Mouse (Mus musculus) thymus, postnatal 36 days (tissue): Measurements from ENCODE around the gene F13a1.

Experiments
- DNase-seq, 2 experiments: peaks; one replicate each; pipeline ENCODE4 v3.0.0; 2022; ENCODE audit warnings: mixed read lengths in 2 of 2

F13a1 gene

DNA sequence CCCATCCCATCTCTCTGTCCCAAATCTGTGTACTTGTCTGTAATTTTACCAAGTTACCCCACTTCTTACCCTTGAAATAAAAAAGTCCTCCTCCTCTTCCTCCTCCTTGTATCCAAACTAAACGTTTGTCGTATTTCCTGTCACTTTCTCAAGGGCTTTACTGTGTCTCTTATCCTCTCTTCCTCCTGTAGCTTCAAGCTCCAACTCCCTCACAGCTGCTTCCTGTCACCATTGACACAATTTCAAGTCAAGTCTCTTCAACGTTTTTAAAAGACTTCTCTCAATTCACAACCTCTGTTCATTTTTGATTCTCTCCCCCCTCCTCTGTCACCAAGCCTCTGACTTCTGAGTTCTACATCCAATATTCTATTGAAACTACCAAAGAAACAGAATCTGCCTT lies at the start of gene F13a1:
TSS of gene F13a1 (minus strand) at position 119 of the 400 bp plus-strand sequence.
- peak in 1 of 2 experiments; percentile 41 for DNase-seq

DNA sequence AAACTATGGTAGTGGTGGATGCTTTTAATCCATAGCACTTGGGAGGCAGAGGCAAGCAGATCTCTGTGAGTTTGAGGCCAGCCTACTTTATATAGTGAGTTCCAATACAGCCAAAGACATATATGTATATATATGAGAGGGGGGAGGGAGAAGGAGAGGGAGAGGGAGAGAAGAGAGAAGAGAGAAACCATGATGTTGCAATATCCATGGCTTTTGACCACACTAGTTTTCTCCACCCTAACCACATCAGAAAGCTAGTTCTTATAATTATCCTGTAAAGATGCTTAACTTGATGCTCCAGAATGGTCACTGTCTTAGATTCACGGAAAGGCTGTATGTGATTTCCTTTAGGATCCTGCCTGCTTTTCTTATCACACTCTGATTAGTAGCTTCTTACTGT lies 41.6 kb upstream of the F13a1 start:
- no peak for DNase-seq

GRCm38 (mm10) chr13:37089104-37089503 lies 39.1 kb upstream of the F13a1 start:
- DNase-seq: no peak

GRCm38 (mm10) chr13:37081506-37082241 lies 31.6 kb upstream of the F13a1 start:
- no peak for DNase-seq

- no peak for DNase-seq
These were observed 21.3 kb upstream of the F13a1 start for GRCm38 (mm10) chr13:37071390-37071789.

GRCm38 (mm10) chr13:37070824-37071223 lies 20.8 kb upstream of the F13a1 start:
- no peak for DNase-seq

GRCm38 (mm10) chr13:37060810-37061209 lies 10.8 kb upstream of the F13a1 start:
- no peak for DNase-seq

DNA sequence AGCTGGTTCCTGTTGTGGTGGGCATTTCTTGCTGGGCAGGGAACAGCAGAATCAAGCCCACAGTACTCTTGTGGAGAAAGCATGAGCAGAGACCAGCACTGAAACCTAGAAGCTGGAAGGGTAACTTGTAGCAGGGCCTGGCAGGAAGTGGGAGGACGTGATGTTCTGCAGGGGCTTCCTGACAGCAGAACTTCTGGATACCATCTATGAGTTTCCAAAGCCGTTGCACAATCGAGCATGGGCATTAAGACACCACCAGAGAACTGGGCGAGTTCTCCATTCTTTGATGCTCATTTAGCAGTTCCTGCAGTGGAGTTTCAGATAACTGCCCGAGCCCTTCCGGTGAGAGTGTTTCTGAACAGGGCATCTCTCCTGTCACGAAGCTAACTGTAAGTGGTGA lies 6.6 kb upstream of the F13a1 start:
- DNase-seq: peak; percentile 47

DNA sequence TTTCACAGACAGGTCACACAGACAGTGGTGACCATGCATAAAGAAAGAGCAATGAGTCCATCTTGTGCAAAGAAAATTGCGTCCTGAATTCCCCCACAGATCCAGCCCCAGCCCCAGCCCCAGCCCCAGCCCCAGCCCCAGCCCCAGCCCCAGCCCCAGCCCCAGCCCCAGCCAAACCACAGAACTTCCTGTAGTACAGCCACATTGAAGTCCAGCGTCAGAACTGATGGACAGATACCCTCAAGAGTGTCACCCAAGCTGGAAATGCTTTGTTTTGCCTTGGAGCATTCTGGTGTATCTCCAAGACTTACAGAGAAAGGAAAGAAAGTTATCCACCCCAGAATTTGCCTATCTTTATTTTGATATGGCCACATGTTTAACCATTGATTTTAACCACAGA lies 413 bp downstream of the F13a1 start:
- DNase-seq: no peak

DNA sequence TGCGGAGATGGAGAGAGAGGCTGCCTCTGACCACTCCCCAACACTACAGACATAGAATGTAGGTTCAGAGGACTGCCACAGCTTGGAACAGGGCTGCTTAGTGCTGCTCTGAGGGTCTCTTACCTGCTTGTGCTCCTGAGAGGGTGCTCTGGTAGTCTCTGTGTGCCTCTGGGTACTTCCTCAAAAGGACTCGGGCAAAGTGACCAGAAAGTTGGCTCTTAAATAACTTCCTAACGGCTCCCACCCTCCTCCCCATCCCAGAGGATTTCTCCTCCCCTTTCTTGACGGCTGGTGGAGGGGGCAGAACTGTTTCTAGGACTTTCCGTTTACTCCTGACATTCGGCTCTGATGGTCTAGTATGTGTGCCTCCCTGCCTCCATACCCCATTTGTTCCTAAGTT lies 1.0 kb downstream of the F13a1 start:
- peak; percentile 24 for DNase-seq

DNA sequence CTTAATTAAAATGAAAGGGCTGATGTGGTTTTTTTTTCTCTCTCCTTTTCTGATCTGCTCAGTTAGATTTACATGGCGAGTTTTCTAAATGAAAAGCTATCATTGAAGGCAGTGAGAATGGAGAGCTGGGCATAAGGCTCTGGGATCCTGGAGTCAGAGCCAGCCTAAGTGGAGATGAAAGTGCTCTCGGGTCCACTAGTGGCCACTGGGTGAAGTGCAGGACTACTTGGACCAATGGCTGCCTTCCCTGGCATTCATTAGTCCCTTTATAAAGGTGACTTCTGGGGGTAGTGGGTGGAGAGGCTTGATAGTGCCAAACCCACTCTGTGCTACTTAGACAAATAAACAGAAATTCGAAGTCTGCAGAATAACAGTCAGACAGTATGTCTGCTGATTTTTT lies 5.0 kb downstream of the F13a1 start:
- peak; percentile 35 for DNase-seq

DNA sequence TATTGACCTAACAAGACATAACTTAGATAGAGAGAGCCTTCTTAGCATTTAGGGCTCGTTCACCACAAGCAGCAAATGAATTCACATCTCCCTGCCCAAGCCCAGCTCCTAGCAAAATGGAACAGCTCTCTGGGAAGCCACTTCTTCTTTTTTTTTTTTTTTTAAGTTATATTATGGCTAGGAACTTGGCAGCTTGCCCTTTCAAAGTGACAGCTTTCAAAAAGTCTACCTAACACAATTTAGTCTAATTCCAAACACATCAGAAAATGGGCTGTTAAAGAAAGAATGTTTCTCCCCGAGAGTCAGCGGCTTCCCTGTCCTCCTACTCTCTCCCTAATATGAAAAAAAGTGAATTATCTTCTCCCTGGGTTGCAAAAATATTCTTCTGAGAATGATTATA lies 15.3 kb downstream of the F13a1 start:
- DNase-seq: no peak

GRCm38 (mm10) chr13:37025996-37026579 lies 24.0 kb downstream of the F13a1 start:
- no peak for DNase-seq

DNA sequence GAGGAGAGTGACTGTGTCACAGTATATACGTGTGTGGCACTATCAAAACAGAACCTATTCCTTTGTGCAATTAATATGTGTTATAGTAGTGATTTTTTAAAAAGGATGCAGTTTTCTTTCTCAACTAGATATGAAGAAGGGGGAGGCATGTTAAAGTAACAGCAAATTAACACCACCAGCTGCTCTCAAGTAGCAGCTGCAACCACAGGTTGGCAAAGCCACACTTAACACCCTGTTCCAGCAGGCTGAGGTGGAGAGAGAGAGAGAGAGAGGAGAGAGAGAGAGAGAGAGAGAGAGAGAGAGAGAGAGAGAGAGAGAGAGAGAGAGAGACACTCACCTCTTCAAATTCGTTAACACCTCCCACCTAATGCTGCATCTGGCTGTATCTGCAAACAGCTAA lies 28.5 kb downstream of the F13a1 start:
- peak; percentile 15 to 52 for DNase-seq

DNA sequence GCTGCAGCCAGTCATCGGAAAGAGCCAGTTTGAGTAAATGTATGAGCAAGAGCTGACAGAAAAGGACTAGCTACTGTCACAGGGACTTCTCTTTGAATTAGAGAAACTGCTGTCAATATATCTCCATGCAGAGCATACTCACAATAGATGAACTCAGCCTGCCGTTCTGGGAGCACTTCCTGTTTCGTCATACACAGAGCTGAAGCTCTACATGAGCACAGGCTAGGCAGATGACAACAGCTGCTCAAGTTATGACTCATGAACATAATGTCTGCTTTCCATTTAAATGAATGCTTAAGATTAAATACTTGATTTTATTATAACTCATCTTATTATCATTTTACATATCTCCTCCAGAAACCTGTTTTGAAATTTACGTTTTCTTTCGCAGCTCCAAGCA lies 39.3 kb downstream of the F13a1 start:
- peak in 1 of 2 experiments; percentile 30 for DNase-seq

DNA sequence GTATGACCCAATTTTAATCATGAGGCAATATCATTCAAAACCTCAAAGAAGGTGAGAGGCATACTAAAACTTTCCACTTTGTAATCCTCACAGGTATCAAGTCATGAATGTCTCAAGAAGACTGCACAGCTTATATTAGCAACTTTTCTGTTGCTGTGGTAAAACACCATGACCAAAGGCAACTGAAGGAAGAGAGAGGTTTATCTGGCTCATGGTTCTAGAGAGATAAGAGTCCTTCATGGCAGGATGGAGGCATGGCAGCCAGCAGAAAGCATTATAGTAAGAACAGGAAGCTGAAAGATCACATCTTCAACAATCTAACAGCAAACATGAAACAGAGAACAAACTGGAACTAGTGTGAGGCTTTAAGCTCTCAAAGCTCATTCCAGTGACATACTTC lies 43.8 kb downstream of the F13a1 start:
- DNase-seq: no peak

- DNase-seq: no peak
These were observed 50.8 kb downstream of the F13a1 start for GRCm38 (mm10) chr13:36999210-36999705.

GRCm38 (mm10) chr13:36993593-36993992 lies 56.5 kb downstream of the F13a1 start:
- DNase-seq: no peak

- no peak for DNase-seq
These were observed 61.7 kb downstream of the F13a1 start for GRCm38 (mm10) chr13:36988392-36988791.

DNA sequence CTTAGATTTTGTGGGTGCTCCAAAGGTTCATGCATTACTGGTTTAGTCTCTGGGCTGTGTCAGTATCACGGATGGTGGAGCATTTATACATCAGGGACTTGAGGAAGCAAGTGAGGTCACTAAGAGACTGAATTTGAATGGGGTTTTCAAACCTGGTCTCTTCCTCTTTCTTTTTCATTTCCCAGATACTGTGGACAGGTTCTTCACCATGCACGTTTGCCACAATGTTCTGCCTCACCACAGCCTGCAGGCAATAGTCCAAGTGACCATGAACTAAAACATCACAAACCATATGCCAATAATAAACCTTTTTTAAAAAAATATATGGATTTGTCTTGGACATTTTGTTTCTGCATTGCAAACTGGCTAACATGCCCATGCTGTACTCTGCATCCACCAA lies 77.0 kb downstream of the F13a1 start:
- no peak for DNase-seq

DNA sequence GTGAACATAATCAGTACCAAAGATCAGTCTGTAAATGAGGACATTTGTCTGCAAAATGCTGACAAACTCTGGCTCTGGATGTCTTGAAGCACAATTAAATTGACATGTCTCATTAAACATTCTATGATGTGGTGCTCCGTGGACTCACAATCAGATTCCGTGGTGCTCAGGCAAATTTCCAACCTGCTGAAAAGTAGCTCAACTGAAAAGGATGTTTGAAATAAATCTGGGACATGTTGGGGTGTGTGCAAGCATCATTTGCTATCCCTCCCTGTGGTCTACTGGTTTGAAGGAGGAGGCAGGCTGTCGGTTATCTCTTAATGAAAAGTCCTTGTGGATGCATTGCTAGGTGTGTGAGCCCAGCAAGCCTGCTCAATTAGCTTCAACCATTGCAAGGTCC lies 77.8 kb downstream of the F13a1 start:
- no peak for DNase-seq

DNA sequence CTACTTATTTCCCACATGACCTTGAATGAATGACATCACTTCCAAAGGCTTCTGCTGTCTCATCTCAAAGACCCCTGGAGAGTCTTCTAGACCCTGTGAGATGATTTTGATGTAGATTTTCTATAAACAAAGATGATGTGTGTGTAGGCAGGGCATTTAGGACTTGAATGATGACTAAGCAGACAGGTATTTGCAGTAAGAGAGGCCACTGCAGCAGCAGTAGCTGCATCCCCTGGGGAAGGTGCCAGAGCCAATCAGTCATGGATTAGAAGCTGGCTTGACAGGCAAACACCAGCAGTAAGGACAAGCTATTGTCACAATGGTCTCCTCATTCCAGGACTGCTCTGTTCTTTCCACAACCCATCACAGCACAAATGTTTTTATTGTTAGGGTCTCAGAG lies 87.1 kb downstream of the F13a1 start:
- no peak for DNase-seq

DNA sequence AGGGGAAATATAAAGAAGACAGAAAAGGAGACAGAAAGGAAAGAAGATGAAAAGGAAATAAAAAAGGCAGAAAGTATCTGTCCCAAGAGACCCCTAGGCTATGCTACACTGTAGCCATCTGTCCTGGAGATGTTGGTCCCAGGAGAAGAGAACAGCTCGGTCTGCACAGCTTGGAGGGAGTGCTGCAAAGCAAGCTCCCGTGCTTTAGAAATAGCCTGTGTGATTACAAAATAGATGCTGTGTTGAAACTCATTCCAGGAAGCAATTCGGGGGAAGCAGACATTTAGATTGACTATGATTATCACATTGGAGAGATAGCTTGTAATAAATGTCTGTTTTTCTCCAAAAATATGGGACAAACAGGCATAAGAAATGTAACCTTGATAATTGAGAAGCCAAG lies 91.0 kb downstream of the F13a1 start:
- no peak for DNase-seq

DNA sequence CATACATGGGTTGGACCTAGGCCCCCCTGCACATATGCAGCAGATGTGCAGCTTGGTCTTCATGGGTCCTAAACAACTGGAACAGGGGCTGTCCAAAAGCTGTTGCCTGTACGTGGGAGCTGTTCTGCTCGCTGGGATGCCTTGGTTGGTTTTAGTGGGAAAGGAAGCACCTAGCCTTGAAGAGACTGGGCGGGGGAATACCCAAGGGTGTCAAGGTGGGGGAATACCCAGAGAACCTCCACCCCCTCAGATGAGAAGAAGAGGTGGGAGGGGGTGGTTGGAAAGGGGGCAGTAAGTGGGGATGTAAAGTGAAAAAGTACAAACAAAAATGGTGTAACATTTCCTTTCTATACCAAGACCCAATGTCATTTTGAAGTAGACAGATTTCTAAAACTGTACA lies 95.1 kb downstream of the F13a1 start:
- DNase-seq: peak in 1 of 2 experiments; percentile 4

DNA sequence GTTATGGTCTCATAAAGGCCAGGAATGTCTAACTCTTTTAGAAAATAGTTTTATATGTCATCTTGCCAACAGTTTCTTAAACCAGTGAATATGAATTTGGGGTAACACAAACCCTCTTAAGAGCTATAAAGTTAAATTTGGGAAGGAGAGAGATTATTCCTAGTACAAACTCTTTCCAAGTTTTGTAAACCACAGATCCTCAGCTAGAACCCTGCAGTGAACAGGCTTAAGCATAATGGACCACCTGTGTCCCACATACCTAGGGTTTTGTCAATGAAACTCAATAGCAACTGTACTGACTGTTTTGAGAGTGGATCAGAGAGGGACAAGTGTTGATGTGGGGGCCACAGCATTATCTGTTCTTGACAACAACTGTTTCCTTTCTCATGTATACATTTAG lies 96.4 kb downstream of the F13a1 start:
- DNase-seq: no peak
